Mouse (Mus musculus): ENCODE measurements around the gene Vkorc1. TPM values are rescaled to one million over a fixed set of nuclear protein-coding genes. Genes with fewer than 3 reads are reported as not detected.

The Vkorc1 gene
- polyA plus RNA-seq, 1 experiment from 2014 or later, result 134 TPM

DNA sequence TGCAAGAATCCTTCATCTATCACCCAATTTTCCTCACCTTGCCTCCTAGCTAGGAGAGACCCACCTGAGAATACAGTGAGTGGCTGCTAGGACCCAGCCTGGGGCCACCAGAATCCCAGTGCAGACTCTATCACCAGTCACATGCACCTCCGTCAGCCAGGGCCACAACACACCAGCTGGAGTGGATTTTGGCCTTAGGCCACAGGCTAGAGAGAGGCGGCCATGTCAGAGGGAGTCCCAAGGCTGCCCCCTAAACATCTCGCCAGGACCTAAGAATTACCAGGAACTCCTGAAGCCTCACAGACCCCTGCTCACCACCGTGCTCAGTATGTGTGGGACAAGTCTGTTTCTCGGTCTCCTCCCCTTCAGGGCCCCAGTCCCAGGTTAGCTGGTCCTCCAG lies 38.7 kb upstream of the Vkorc1 start:
- no peak overlapping the region for H3K4me2 ChIP-seq (replicated peaks; ENCODE audit: low read depth, low read length)
- H3K36me3 ChIP-seq (ENCODE audit: insufficient read depth, low read length), result no peaks in the 10 kb centered on the region
- H3K4me3 ChIP-seq (ENCODE audit: low read depth, low read length), result no peak overlapping the region
- ATAC-seq, result no peak
- peaks cover 10% of the 10 kb centered on the region; the same call in 1 of the 2 replicates for H3K4me1 ChIP-seq (ENCODE audit: insufficient read depth, low read depth, low read length)
- no peaks in the 10 kb centered on the region for H3K27me3 ChIP-seq (replicated peaks; ENCODE audit: insufficient read depth, low read length)
- no peak for TF ChIP-seq EP300 (IDR thresholded peaks at IDR 0.05)
- 58% methylated on average over 5 of the region's 5 CpGs for WGBS
- no peak overlapping the region for H3K9ac ChIP-seq (replicated peaks; ENCODE audit: low read depth)
- H3K27ac ChIP-seq (ENCODE audit: low read length), result peak overlapping the region; percentile 95; the same call in 1 of the 2 replicates
- DNase-seq (ENCODE audit: low spot score), result no peak
- no peaks in the 10 kb centered on the region for H3K9me3 ChIP-seq (ENCODE audit: low read length)

DNA sequence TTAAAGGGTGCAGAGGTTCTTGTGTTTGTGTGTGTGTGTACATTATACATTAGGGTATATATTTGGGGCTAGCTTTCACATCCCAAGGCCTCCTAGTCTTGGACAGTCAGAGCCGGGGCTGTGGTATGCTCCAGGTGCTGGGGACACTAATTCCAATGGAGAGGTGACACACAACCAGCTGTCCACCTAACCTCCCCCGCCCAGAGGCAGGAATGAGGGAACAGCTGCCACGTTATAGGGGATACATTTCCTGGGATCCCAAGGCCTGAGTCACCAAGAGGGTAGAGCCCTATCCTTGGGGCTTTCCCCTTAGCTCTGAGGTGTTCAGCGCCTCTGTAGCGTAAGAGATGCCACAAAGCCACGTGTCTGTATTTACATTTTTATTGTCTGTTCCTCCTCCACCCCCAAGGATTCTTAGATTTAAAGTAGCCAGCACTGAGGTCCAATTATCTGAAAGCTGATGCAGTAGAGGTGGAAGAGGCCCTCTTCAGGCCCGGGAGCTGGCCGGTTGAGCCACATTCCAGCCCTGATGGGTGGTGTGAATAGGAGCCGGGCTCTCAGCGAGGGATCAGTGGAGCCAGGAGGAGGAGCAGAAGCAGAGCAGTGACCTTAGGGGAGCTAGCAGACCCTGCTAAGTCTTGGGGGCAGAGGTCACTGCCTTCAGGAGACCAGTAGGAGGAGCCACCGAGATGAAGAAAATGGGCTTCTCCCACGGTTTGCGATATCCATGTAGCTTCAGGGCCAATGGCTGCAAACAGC lies 37.0 kb upstream of the Vkorc1 start:
- peak overlapping the region; percentile 30 for H3K4me2 ChIP-seq (replicated peaks; ENCODE audit: low read depth, low read length)
- WGBS, result 26% methylated on average over 13 of the region's 13 CpGs
- DNase-seq (ENCODE audit: low spot score), result peak; percentile 89

DNA sequence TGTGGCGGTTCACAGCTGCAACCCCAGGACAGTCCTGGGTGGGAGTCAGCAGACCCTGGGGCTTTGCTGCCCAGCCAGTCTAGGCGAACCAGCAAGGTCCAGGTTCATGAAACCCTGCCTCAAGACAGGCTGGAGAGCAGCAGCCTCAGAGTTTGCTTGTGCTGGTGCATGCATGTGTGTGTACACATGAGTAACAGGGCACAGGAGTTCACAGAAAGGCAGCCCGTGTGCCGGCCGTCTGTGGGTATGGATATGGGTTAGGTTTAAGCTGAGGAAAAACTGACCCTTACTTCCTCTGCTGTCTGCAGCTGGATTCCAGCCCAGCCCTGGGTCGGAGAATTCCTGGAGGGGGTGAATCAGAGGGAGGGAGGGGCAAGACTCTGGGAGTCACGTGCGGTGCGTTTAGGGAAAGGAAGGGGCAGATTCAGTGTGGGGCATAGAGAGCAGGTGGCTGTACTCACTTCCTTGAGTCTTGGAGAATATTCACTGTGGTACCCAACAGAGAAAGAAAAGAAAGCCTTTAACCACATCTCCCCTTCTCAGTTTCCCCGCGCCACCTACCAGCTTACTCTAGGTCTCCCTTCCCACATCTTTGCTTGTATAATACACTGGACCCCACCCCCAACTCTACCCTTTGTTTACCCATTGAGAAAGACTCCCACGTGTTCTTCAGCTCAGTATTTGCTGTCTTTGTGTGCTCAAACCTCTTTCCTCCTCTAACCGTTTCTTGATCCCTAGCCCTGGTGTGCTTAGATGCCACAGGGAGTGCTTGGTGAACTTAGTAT lies 36.1 kb upstream of the Vkorc1 start:
- peak; percentile 34 for ATAC-seq
- Histone ChIP-seq H3K36me3 (ENCODE audit: insufficient read depth, low read length) (no peaks in the 10 kb centered on the region), H3K4me1 (ENCODE audit: insufficient read depth, low read depth, low read length) (peaks cover 10% of the 10 kb centered on the region; the same call in 1 of the 2 replicates), H3K9ac (replicated peaks; ENCODE audit: low read depth) (no peak overlapping the region), H3K27ac (ENCODE audit: low read length) (peak overlapping the region; percentile 95), H3K9me3 (ENCODE audit: low read length) (no peaks in the 10 kb centered on the region), H3K4me3 (ENCODE audit: low read depth, low read length) (no peak overlapping the region), H3K27me3 (replicated peaks; ENCODE audit: insufficient read depth, low read length) (no peaks in the 10 kb centered on the region), H3K4me2 (replicated peaks; ENCODE audit: low read depth, low read length) (peak overlapping the region; percentile 30)
- peak; percentile 86 for DNase-seq (ENCODE audit: low spot score)
- 18% methylated on average over 13 of the region's 13 CpGs for WGBS
- no peak for TF ChIP-seq CTCF (IDR thresholded peaks at IDR 0.05)
- peak; percentile 59 for TF ChIP-seq EP300 (IDR thresholded peaks at IDR 0.05)

More for the DNA sequence above, 37.0 kb upstream of the Vkorc1 start:
- no peaks in the 10 kb centered on the region for H3K27me3 ChIP-seq (replicated peaks; ENCODE audit: insufficient read depth, low read length)
- TF ChIP-seq CTCF (IDR thresholded peaks at IDR 0.05), result peak; percentile 27
- peak; percentile 88 for TF ChIP-seq EP300 (IDR thresholded peaks at IDR 0.05)
- no peaks in the 10 kb centered on the region for H3K9me3 ChIP-seq (ENCODE audit: low read length)
- peak overlapping the region; percentile 95 for H3K27ac ChIP-seq (ENCODE audit: low read length)
- H3K9ac ChIP-seq (replicated peaks; ENCODE audit: low read depth), result 0 out of 2 replicates have a peak overlapping the region, but pooled peaks have one; percentile 8
- ATAC-seq, result peak; percentile 62
- no peak overlapping the region for H3K4me3 ChIP-seq (ENCODE audit: low read depth, low read length)
- no peaks in the 10 kb centered on the region for H3K36me3 ChIP-seq (ENCODE audit: insufficient read depth, low read length)
- H3K4me1 ChIP-seq (ENCODE audit: insufficient read depth, low read depth, low read length), result peaks cover 10% of the 10 kb centered on the region; the same call in 1 of the 2 replicates

- no peaks in the 10 kb centered on the region for H3K36me3 ChIP-seq (ENCODE audit: insufficient read depth, low read length)
- H3K27ac ChIP-seq (ENCODE audit: low read length), result peak overlapping the region; percentile 95
- peaks cover 4% of the 10 kb centered on the region; the same call in 1 of the 2 replicates for H3K4me1 ChIP-seq (ENCODE audit: insufficient read depth, low read depth, low read length)
- H3K27me3 ChIP-seq (replicated peaks; ENCODE audit: insufficient read depth, low read length), result no peaks in the 10 kb centered on the region
- no peak overlapping the region for H3K9ac ChIP-seq (replicated peaks; ENCODE audit: low read depth)
- H3K4me2 ChIP-seq (replicated peaks; ENCODE audit: low read depth, low read length), result peak overlapping the region; percentile 39
- no peaks in the 10 kb centered on the region for H3K9me3 ChIP-seq (ENCODE audit: low read length)
- H3K4me3 ChIP-seq (ENCODE audit: low read depth, low read length), result no peak overlapping the region
- WGBS, result 60% methylated on average over 5 of the region's 5 CpGs
- TF ChIP-seq CTCF (IDR thresholded peaks at IDR 0.05), result no peak
- TF ChIP-seq EP300 (IDR thresholded peaks at IDR 0.05), result no peak
- DNase-seq (ENCODE audit: low spot score), result no peak
- no peak for ATAC-seq
Observed at GRCm38 (mm10) chr7:127930636-127931035, 35.2 kb upstream of the Vkorc1 start.

DNA sequence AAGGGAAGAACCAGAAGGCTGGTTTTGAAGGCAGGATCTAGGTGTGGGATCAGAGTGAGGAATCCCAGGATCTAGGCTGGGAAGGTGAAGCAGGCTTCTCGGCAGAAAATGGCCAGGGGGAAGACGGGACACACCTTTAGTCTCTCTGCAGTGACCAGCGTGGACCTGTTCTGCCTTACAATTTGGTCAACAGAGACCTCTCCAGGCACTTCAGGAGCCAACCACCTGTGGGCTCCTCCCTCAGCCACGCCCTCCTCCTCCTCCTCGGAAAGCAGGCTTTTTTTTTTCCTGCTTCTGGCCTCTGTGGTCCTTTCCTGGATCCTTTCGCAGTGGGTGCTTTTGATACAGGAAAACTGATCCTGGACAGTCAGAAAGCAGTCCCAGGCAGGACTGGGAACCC lies 34.5 kb upstream of the Vkorc1 start, which contains the start of gene Prss8:
Gene Prss8, minus strand, starts transcription at position 182 of the 400 bp plus-strand sequence.
- DNase-seq (ENCODE audit: low spot score) (peak; percentile 94), ATAC-seq (peak; percentile 42)
- Histone ChIP-seq H3K9ac (replicated peaks; ENCODE audit: low read depth) (peak within 1 kb of the TSS; percentile 82), H3K36me3 (ENCODE audit: insufficient read depth, low read length) (0 out of 2 replicates have a peak, but pooled peaks cover under 1% of the 10 kb centered on the region), H3K27ac (ENCODE audit: low read length) (peak within 1 kb of the TSS; percentile 95), H3K27me3 (replicated peaks; ENCODE audit: insufficient read depth, low read length) (no peaks in the 10 kb centered on the region), H3K9me3 (ENCODE audit: low read length) (no peaks in the 10 kb centered on the region), H3K4me3 (ENCODE audit: low read depth, low read length) (peak within 1 kb of the TSS; percentile 53), H3K4me1 (ENCODE audit: insufficient read depth, low read depth, low read length) (peaks cover 4% of the 10 kb centered on the region; the same call in 1 of the 2 replicates), H3K4me2 (replicated peaks; ENCODE audit: low read depth, low read length) (peak within 1 kb of the TSS; percentile 63)
- 22% methylated on average over 6 of the region's 6 CpGs for WGBS
- peak; percentile 45; the same call in 1 of the 2 replicates for TF ChIP-seq EP300 (IDR thresholded peaks at IDR 0.05)
- no peak for TF ChIP-seq CTCF (IDR thresholded peaks at IDR 0.05)

- H3K9ac ChIP-seq (replicated peaks; ENCODE audit: low read depth), result peak overlapping the region; percentile 82
- H3K4me2 ChIP-seq (replicated peaks; ENCODE audit: low read depth, low read length), result peak overlapping the region; percentile 63
- no peaks in the 10 kb centered on the region for H3K9me3 ChIP-seq (ENCODE audit: low read length)
- H3K36me3 ChIP-seq (ENCODE audit: insufficient read depth, low read length), result 0 out of 2 replicates have a peak, but pooled peaks cover 10% of the 10 kb centered on the region
- H3K27ac ChIP-seq (ENCODE audit: low read length), result peak overlapping the region; percentile 95
- no peaks in the 10 kb centered on the region for H3K27me3 ChIP-seq (replicated peaks; ENCODE audit: insufficient read depth, low read length)
- H3K4me1 ChIP-seq (ENCODE audit: insufficient read depth, low read depth, low read length), result peaks cover 4% of the 10 kb centered on the region; the same call in 1 of the 2 replicates
- peak; percentile 45 for TF ChIP-seq CTCF (IDR thresholded peaks at IDR 0.05)
- peak; percentile 21; the same call in 1 of the 2 replicates for TF ChIP-seq EP300 (IDR thresholded peaks at IDR 0.05)
- DNase-seq (ENCODE audit: low spot score) (peak; percentile 74), ATAC-seq (peak; percentile 23)
- 36% methylated on average over 5 of the region's 5 CpGs for WGBS
- peak overlapping the region; percentile 53 for H3K4me3 ChIP-seq (ENCODE audit: low read depth, low read length)
Observed at GRCm38 (mm10) chr7:127928596-127928995, 33.2 kb upstream of the Vkorc1 start.

Data from lung, postnatal 0 days (tissue).